Mouse (Mus musculus) adipocyte (in vitro differentiated cells): ENCODE data around the gene Igf1r.

ENCODE experiments used
- DNase-seq: peaks from one replicate; pipeline ENCODE4 v3.0.0-alpha.2; 2016; ENCODE audit warnings: low spot score

Igf1r gene

GRCm38 (mm10) chr7:68054498-68054897, 101.9 kb downstream of the Igf1r start:
- no peak for DNase-seq

- no peak for DNase-seq
These were observed 102.3 kb downstream of the Igf1r start for GRCm38 (mm10) chr7:68054956-68055355.

GRCm38 (mm10) chr7:68057010-68057409, 104.4 kb downstream of the Igf1r start:
- DNase-seq, result no peak

GRCm38 (mm10) chr7:68059690-68060089, 107.1 kb downstream of the Igf1r start:
- DNase-seq, result no peak

GRCm38 (mm10) chr7:68061434-68061833, 108.8 kb downstream of the Igf1r start:
- no peak for DNase-seq

- DNase-seq, result no peak
These were observed 109.7 kb downstream of the Igf1r start for GRCm38 (mm10) chr7:68062170-68062848.

GRCm38 (mm10) chr7:68062849-68063208, 110.2 kb downstream of the Igf1r start:
- DNase-seq, result no peak

GRCm38 (mm10) chr7:68063711-68064110, 111.1 kb downstream of the Igf1r start:
- no peak for DNase-seq

- DNase-seq, result no peak
These were observed 111.5 kb downstream of the Igf1r start for GRCm38 (mm10) chr7:68064120-68064519.

GRCm38 (mm10) chr7:68064647-68065362, 112.2 kb downstream of the Igf1r start:
- DNase-seq, result peak; percentile 22

GRCm38 (mm10) chr7:68065904-68066303, 113.3 kb downstream of the Igf1r start:
- peak; percentile 93 for DNase-seq

GRCm38 (mm10) chr7:68067321-68067720, 114.7 kb downstream of the Igf1r start:
- DNase-seq, result no peak

- no peak for DNase-seq
These were observed 116.7 kb downstream of the Igf1r start for GRCm38 (mm10) chr7:68069324-68069723.

- no peak for DNase-seq
These were observed 117.4 kb downstream of the Igf1r start for GRCm38 (mm10) chr7:68070030-68070429.

GRCm38 (mm10) chr7:68070626-68071025, 118.0 kb downstream of the Igf1r start:
- peak; percentile 74 for DNase-seq

- no peak for DNase-seq
These were observed 118.4 kb downstream of the Igf1r start for GRCm38 (mm10) chr7:68071050-68071449.

- DNase-seq, result no peak
These were observed 119.1 kb downstream of the Igf1r start for GRCm38 (mm10) chr7:68071749-68072148.

GRCm38 (mm10) chr7:68072524-68073459, 120.2 kb downstream of the Igf1r start:
- DNase-seq, result no peak

- no peak for DNase-seq
These were observed 120.8 kb downstream of the Igf1r start for GRCm38 (mm10) chr7:68073460-68073806.

GRCm38 (mm10) chr7:68074748-68075147, 122.1 kb downstream of the Igf1r start:
- DNase-seq, result no peak

GRCm38 (mm10) chr7:68075401-68075800, 122.8 kb downstream of the Igf1r start:
- no peak for DNase-seq

GRCm38 (mm10) chr7:68080122-68080845, 127.7 kb downstream of the Igf1r start:
- peak; percentile 12 for DNase-seq
